Mouse (Mus musculus) megakaryocyte progenitor cell, adult 5-6 weeks (primary cell): ENCODE measurements around the gene Smim14. TPM values are rescaled to one million over a fixed set of nuclear protein-coding genes. Genes with fewer than 3 reads are reported as not detected.
A peak's percentile ranks its signal among the peaks of the same experiment; 100 is the strongest.

Experiments used
- ATAC-seq: replicated peaks from 2 replicates; pipeline ENCODE4 v1.8.0; 2016; ENCODE audit warnings: mild to moderate bottlenecking, moderate TSS enrichment, inconsistent platforms; ENCODE audit not compliant: poor library complexity
- total RNA-seq, 2 experiments: library from RNA; stranded (forward) in 1 of 2; stranded (reverse) in 1 of 2; fragments of 157-497, 149-512 nt in 1 of 2; fragments of 200-1000 nt in 1 of 2; gene quantifications; 2 replicates each; pipeline versions ENCODE4 v1.2.3 to v1.2.4; 2015 to 2017

Gene Smim14
- total RNA-seq, 2 experiments from 2014 or later = 83.0 to 144 TPM

- no peak for ATAC-seq
Observed at GRCm38 (mm10) chr5:65469766-65470165, 67.2 kb downstream of the Smim14 start.

- peak; percentile 50; the same call in 1 of the 2 replicates for ATAC-seq
Observed at GRCm38 (mm10) chr5:65466911-65467310, 70.1 kb downstream of the Smim14 start.

- no peak for ATAC-seq
Observed at GRCm38 (mm10) chr5:65460361-65460760, 76.6 kb downstream of the Smim14 start.

GRCm38 (mm10) chr5:65459454-65459853 is 77.5 kb downstream of the Smim14 start:
- no peak for ATAC-seq

GRCm38 (mm10) chr5:65457846-65458245 is 79.1 kb downstream of the Smim14 start:
- ATAC-seq = no peak

- no peak for ATAC-seq
Observed at GRCm38 (mm10) chr5:65457086-65457827, 79.7 kb downstream of the Smim14 start.

- ATAC-seq = no peak
Observed at GRCm38 (mm10) chr5:65454771-65455170, 82.2 kb downstream of the Smim14 start.

GRCm38 (mm10) chr5:65448941-65449340 is 88.0 kb downstream of the Smim14 start:
- no peak for ATAC-seq

- ATAC-seq = no peak
Observed at GRCm38 (mm10) chr5:65447826-65448225, 89.2 kb downstream of the Smim14 start.

GRCm38 (mm10) chr5:65446756-65447155 is 90.2 kb downstream of the Smim14 start:
- ATAC-seq = no peak

GRCm38 (mm10) chr5:65444981-65445380 is 92.0 kb downstream of the Smim14 start:
- ATAC-seq = peak; percentile 50

GRCm38 (mm10) chr5:65438041-65438440 is 98.9 kb downstream of the Smim14 start:
- no peak for ATAC-seq

- ATAC-seq = peak; percentile 95
Observed at GRCm38 (mm10) chr5:65435806-65436561, 101.0 kb downstream of the Smim14 start, which contains the start of gene Ugdh. Gene Ugdh (minus strand): TSS chr5:65435949.

GRCm38 (mm10) chr5:65435363-65435805 is 101.6 kb downstream of the Smim14 start:
- peak; percentile 19 for ATAC-seq

- ATAC-seq = 0 out of 2 replicates have a peak, but pooled peaks have one; percentile 7
Observed at GRCm38 (mm10) chr5:65434471-65435362, 102.3 kb downstream of the Smim14 start.

- ATAC-seq = no peak
Observed at GRCm38 (mm10) chr5:65429441-65429840, 107.5 kb downstream of the Smim14 start.

GRCm38 (mm10) chr5:65428321-65428720 is 108.7 kb downstream of the Smim14 start:
- peak; percentile 61 for ATAC-seq

GRCm38 (mm10) chr5:65425251-65425650 is 111.7 kb downstream of the Smim14 start:
- no peak for ATAC-seq

- ATAC-seq = no peak
Observed at GRCm38 (mm10) chr5:65424215-65424614, 112.8 kb downstream of the Smim14 start.

- ATAC-seq = no peak
Observed at GRCm38 (mm10) chr5:65422803-65423202, 114.2 kb downstream of the Smim14 start.

- ATAC-seq = no peak
Observed at GRCm38 (mm10) chr5:65420822-65421221, 116.2 kb downstream of the Smim14 start.
